Mouse (Mus musculus) CH12.LX (cell line): ENCODE results near the gene Dlgap1. TPM values are rescaled to one million over a fixed set of nuclear protein-coding genes. Genes with fewer than 3 reads are reported as not detected.

Source experiments
- DNase-seq: peaks from one replicate; pipeline ENCODE4 v3.0.0-alpha.2; 2013; ENCODE audit errors: extremely low read depth
- H3K27ac ChIP-seq: 2 replicates; pipeline ENCODE4 v1.5.1; 2012; ENCODE audit warnings: low read depth, mild to moderate bottlenecking, control low read depth, moderate library complexity; ENCODE audit not compliant: insufficient read depth
- H3K27me3 ChIP-seq: replicated peaks from 2 replicates; pipeline ENCODE3; 2012; ENCODE audit warnings: inconsistent platforms
- H3K36me3 ChIP-seq, 2 experiments: replicated peaks in 1 of 2; 2 replicates each; pipeline versions ENCODE3 to v1.6.1; 2012; ENCODE audit warnings: inconsistent platforms in 1 of 2, low read length in 1 of 2, mild to moderate bottlenecking in 1 of 2, mixed read lengths in 1 of 2, moderate library complexity in 1 of 2; ENCODE audit not compliant: control insufficient read depth in 1 of 2, insufficient read depth in 1 of 2
- H3K4me1 ChIP-seq, 2 experiments: 2 replicates each; pipeline ENCODE4 v1.6.1; 2012; ENCODE audit warnings: inconsistent platforms in 1 of 2, moderate library complexity in 1 of 2; ENCODE audit not compliant: insufficient read depth in 2 of 2, control insufficient read depth in 1 of 2
- H3K4me2 ChIP-seq: 2 replicates; pipeline ENCODE4 v1.6.1; 2012; ENCODE audit warnings: low read depth, mild to moderate bottlenecking, control low read depth; ENCODE audit not compliant: poor library complexity, insufficient read depth, severe bottlenecking
- H3K4me3 ChIP-seq, 3 experiments: fragments of 150-350 bp in 1 of 3; sonication (generic) in 1 of 3; replicated peaks in 1 of 3; 2 replicates each; pipeline versions ENCODE3 to v1.5.1; 2011 to 2012; ENCODE audit warnings: low read depth in 2 of 3, low read length in 2 of 3, mild to moderate bottlenecking in 2 of 3, moderate library complexity in 2 of 3, control low read depth in 1 of 3, improper control_type of control experiment in 1 of 3, inconsistent platforms in 1 of 3, mixed read lengths in 1 of 3; ENCODE audit not compliant: poor library complexity in 1 of 3
- H3K79me2 ChIP-seq: replicated peaks from 2 replicates; pipeline ENCODE4 v1.6.1; 2012; ENCODE audit warnings: mild to moderate bottlenecking, moderate library complexity; ENCODE audit not compliant: control insufficient read depth, poor library complexity, insufficient read depth, severe bottlenecking; ENCODE audit errors: extremely low read depth
- H3K9ac ChIP-seq: 2 replicates; pipeline ENCODE4 v1.6.1; 2012; ENCODE audit warnings: low read depth, mild to moderate bottlenecking, control low read depth, moderate library complexity; ENCODE audit not compliant: insufficient read depth
- H3K9me3 ChIP-seq: replicated peaks from 2 replicates; pipeline ENCODE3; 2012; ENCODE audit warnings: low read length, inconsistent platforms, mixed read lengths
- CHD2 ChIP-seq: IDR thresholded peaks from 2 replicates; pipeline ENCODE4 v1.6.1; 2011; ENCODE audit warnings: low read length, improper control_type of control experiment
- CTCF ChIP-seq, 2 experiments: IDR thresholded peaks in 1 of 2; conservative IDR thresholded peaks in 1 of 2; 2 replicates each; pipeline ENCODE4 v1.5.1; 2011 to 2012; ENCODE audit warnings: low read depth in 2 of 2, low read length in 2 of 2, improper control_type of control experiment in 1 of 2, inconsistent platforms in 1 of 2, mild to moderate bottlenecking in 1 of 2, moderate library complexity in 1 of 2
- ELF1 ChIP-seq: IDR thresholded peaks from 2 replicates; pipeline ENCODE4 v1.6.1; 2014; ENCODE audit warnings: low read depth, mild to moderate bottlenecking, inconsistent platforms, low read length, improper control_type of control experiment
- EP300 ChIP-seq: IDR thresholded peaks from 2 replicates; pipeline ENCODE4 v1.6.1; 2011; ENCODE audit warnings: low read length, improper control_type of control experiment
- IRF4 ChIP-seq: IDR thresholded peaks from 2 replicates; pipeline ENCODE4 v1.6.1; 2014; ENCODE audit warnings: low read depth, mild to moderate bottlenecking, inconsistent platforms, low read length, improper control_type of control experiment
- JUND ChIP-seq: conservative IDR thresholded peaks from 2 replicates; pipeline ENCODE4 v1.6.1; 2011; ENCODE audit warnings: low read depth, low read length, improper control_type of control experiment
- MXI1 ChIP-seq: IDR thresholded peaks from 2 replicates; pipeline ENCODE4 v1.6.1; 2011; ENCODE audit warnings: mild to moderate bottlenecking, low read depth, low read length, improper control_type of control experiment
- MYC ChIP-seq: IDR thresholded peaks from 2 replicates; pipeline ENCODE4 v1.6.1; 2011; ENCODE audit warnings: low read depth, mild to moderate bottlenecking, improper control_type of control experiment, low read length
- PAX5 ChIP-seq: IDR thresholded peaks from 2 replicates; pipeline ENCODE4 v1.6.1; 2012; ENCODE audit warnings: low read length, inconsistent platforms, mixed read lengths
- POLR2A ChIP-seq: IDR thresholded peaks from 2 replicates; pipeline ENCODE4 v1.6.1; 2011; ENCODE audit warnings: low read depth, mild to moderate bottlenecking, improper control_type of control experiment, low read length
- RAD21 ChIP-seq: IDR thresholded peaks from 2 replicates; pipeline ENCODE4 v1.6.1; 2011; ENCODE audit warnings: low read depth, mild to moderate bottlenecking, low read length, improper control_type of control experiment, moderate library complexity
- RCOR1 ChIP-seq: conservative IDR thresholded peaks from 2 replicates; pipeline ENCODE4 v1.6.1; 2012; ENCODE audit warnings: low read depth, mild to moderate bottlenecking, inconsistent platforms, low read length, improper control_type of control experiment
- SMC3 ChIP-seq: IDR thresholded peaks from 2 replicates; pipeline ENCODE4 v1.6.1; 2011; ENCODE audit warnings: low read depth, low read length, improper control_type of control experiment
- TCF12 ChIP-seq: IDR thresholded peaks from 2 replicates; pipeline ENCODE4 v1.6.1; 2014; ENCODE audit warnings: low read depth, mild to moderate bottlenecking, inconsistent platforms, low read length, improper control_type of control experiment
- USF2 ChIP-seq: conservative IDR thresholded peaks from 2 replicates; pipeline ENCODE4 v1.6.1; 2011; ENCODE audit warnings: low read depth, low read length, improper control_type of control experiment
- ZC3H11A ChIP-seq: IDR thresholded peaks from 2 replicates; pipeline ENCODE4 v1.6.1; 2012; ENCODE audit warnings: low read depth, mild to moderate bottlenecking, inconsistent platforms, low read length, improper control_type of control experiment
- ZMIZ1 ChIP-seq: IDR thresholded peaks from 2 replicates; pipeline ENCODE4 v1.6.1; 2012; ENCODE audit warnings: low read depth, mild to moderate bottlenecking, inconsistent platforms, low read length, improper control_type of control experiment
- ZNF384 ChIP-seq: IDR thresholded peaks from 2 replicates; pipeline ENCODE4 v1.6.1; 2012; ENCODE audit warnings: low read depth, low read length, improper control_type of control experiment, inconsistent platforms
- dilution Hi-C: fragments of 300-500 bp; cut with MboI; formaldehyde crosslinking; loops from 2 replicates; pipeline ENCODE4 v1.14.3; 2020; ENCODE audit warnings: low sequenced_read_pairs; ENCODE audit not compliant: extremely low pct_unique_long_range_greater_than_20kb, extremely low pct_ligation_motif_present
- in situ Hi-C: fragments of 300-500 bp; cut with MboI; formaldehyde crosslinking; loops from 3 replicates; pipeline ENCODE4 v1.14.3; 2019; ENCODE audit warnings: low sequenced_read_pairs, low pct_ligation_motif_present, low pct_unique_long_range_greater_than_20kb, mixed read lengths
- polyA plus RNA-seq: library from polyadenylated mRNA; unstranded; fragments of >175 nt; gene quantifications from 2 replicates; pipeline ENCODE4 v1.2.1, GENCODE M21; 2012; ENCODE audit warnings: low read depth; ENCODE audit not compliant: insufficient read length
- total RNA-seq, 2 experiments: library from RNA; depleted of rRNA; stranded (reverse); fragments of 300-350 nt in 1 of 2; fragments of >200 nt in 1 of 2; gene quantifications; 2 replicates each; pipeline ENCODE4 v1.2.3; 2012 to 2014

The Dlgap1 gene
- total and polyA plus RNA-seq, 3 experiments = 0.51 to 2.7 (median 1.2) TPM

DNA sequence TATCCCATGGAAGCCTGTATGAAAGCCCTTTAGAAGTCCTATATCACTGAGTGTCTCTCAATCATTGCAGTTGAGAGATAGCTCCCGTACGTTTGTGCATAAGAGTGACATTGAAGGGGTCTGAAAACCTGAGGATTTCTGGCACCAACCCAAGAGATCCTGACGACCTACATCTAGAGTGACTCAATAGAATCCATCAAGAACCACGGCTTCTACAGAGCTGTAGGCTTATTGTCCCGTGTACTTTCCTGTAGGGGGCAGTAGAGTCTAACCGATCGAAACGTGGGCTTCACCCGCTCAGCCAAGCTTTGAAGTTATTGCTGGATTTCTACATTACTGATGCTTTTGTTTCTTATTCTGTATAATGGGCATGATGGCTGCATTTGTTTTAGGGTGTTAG, 558.2 kb downstream of the Dlgap1 start:
- H3K9ac ChIP-seq = no peak overlapping the region
- no peaks in the 10 kb centered on the region for H3K9me3 ChIP-seq
- no peaks in the 10 kb centered on the region for H3K79me2 ChIP-seq
- no peak overlapping the region for H3K4me2 ChIP-seq
- H3K4me1 ChIP-seq = peaks cover 3 to 17% of the 10 kb centered on the region in 2 experiments; a peak in 3 of 4 replicates
- in situ Hi-C loops = loop anchor here (25.0 kb wide), 1 partner anchor 160 kb away; no protein-coding TSS in a partner anchor
- H3K4me3 ChIP-seq = no peak overlapping the region
- no peak overlapping the region for H3K27ac ChIP-seq
- no peak for TF ChIP-seq ELF1
- TF ChIP-seq CTCF (conservative IDR thresholded peaks at IDR 0.05 in 1 of 2, IDR thresholded peaks at IDR 0.05 in 1 of 2; ENCODE audit: low read depth in 2 of 2, low read length in 2 of 2) = peak; percentile 49 to 90; a peak in 3 of 4 replicates
- TF ChIP-seq RAD21 = peak; percentile 92
- TF ChIP-seq PAX5 = no peak
- no peak for TF ChIP-seq CHD2
- TF ChIP-seq EP300 = no peak
- TF ChIP-seq MYC = no peak
- TF ChIP-seq SMC3 = peak; percentile 78
- TF ChIP-seq ZNF384 = 0 out of 2 replicates have a peak, but pooled peaks have one; percentile 15
- no peak for TF ChIP-seq USF2
- no peak for TF ChIP-seq MXI1
- peak; percentile 63 for TF ChIP-seq ZC3H11A
- no peak for TF ChIP-seq POLR2A
- TF ChIP-seq, all 38 proteins: peak for 5
- peak; percentile 70 for DNase-seq
- H3K27me3 ChIP-seq = no peaks in the 10 kb centered on the region
- dilution Hi-C loops = no loop called here
- no peaks in the 10 kb centered on the region for H3K36me3 ChIP-seq

DNA sequence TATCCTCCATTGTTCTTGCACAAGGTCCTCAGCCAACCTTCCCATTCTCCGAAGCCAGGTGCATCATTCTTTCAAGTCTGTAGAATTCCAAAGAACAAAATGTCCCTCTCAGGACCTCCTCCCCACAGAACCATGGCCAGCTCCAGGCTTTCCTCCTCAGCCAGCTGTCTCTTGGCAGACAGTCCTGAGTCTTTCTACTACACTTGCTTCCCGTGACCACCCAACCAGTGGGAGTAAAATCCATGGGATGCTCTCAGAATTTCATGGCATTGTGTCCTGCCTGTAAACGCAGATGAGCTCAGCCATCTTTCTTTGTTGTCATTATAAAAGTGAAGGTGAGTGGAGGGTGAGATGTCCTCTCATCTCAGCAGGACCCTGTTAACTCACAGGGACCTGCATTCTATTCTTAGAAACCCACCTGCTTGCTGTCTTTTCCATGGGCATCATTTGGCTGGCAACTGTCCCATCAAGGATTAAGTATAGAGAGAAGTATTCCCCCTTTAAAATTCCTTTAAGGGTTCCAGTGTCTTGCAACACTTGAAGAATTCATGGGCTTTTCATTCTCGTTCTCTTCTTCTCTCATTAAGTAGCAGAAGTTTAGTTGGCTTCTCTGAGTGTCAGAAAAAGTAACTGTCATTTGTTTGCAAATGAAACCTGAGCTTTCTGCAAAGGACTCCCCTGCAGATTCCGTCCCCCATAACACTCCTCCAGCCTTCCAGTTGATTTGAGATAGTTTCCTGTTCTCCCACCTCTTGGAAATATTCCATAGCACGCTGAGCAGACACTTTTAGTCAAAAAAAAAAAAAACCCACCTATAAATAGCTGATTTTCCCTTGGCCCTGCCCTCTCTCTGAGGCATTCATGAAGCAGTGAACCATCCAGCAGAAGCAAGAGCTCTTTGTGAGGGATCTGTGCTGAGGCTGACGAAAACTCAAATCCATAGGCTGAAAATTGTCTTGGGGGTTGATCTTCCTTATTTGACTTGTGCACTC, 559.6 kb downstream of the Dlgap1 start:
- in situ Hi-C loops = loop anchor here (25.0 kb wide), 1 partner anchor 159 kb away; no protein-coding TSS in a partner anchor
- no peak overlapping the region for H3K4me2 ChIP-seq
- DNase-seq = no peak

More for the DNA sequence above, 559.6 kb downstream of the Dlgap1 start:
- Histone ChIP-seq H3K36me3 (no peaks in the 10 kb centered on the region), H3K9ac (no peak overlapping the region), H3K4me1 (peaks cover 3 to 17% of the 10 kb centered on the region in 2 experiments; a peak in 3 of 4 replicates), H3K4me3 (no peak overlapping the region), H3K9me3 (no peaks in the 10 kb centered on the region), H3K79me2 (no peaks in the 10 kb centered on the region), H3K27ac (no peak overlapping the region), H3K27me3 (no peaks in the 10 kb centered on the region)
- no peak for TF ChIP-seq ZMIZ1
- no peak for TF ChIP-seq RCOR1
- no peak for TF ChIP-seq POLR2A
- no peak for TF ChIP-seq TCF12
- no peak for TF ChIP-seq MXI1
- TF ChIP-seq JUND = no peak
- TF ChIP-seq IRF4 = no peak
- dilution Hi-C loops = no loop called here
